Mouse (Mus musculus) adrenal gland, postnatal 4 days (tissue): ENCODE measurements at regions not wholly inside any gene's neighbourhood (a gene's known extent, or its start where the extent isn't known, plus 50 kb on each side); places are given as distances from the start of the nearest gene placed in this dataset.

Experiments used
- DNase-seq, 2 experiments: peaks; one replicate each; pipeline ENCODE4 v3.0.0; 2021 to 2022; ENCODE audit warnings: low spot score in 2 of 2, mixed read lengths in 2 of 2

DNA sequence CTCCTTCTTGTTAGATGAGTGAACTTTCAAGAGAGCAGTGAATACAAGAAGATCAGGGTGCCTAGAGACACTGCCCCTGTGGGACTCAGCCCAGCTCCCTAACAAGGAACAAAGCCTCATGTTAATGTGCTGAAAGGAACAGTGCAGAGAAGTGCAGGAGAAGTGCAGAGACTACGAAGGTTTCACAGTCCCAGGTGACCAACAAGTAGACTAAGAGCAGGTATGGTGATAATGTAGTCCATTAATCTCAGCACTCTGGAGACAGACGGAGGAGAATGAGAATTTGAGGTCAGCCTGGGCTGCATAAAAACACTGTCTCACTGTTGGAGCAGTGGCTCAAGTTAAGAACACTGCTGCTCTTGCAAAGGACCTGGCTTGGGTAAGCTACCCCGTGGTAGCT lies 144.1 kb downstream of the Zfp36l1 start:
- no peak for DNase-seq

DNA sequence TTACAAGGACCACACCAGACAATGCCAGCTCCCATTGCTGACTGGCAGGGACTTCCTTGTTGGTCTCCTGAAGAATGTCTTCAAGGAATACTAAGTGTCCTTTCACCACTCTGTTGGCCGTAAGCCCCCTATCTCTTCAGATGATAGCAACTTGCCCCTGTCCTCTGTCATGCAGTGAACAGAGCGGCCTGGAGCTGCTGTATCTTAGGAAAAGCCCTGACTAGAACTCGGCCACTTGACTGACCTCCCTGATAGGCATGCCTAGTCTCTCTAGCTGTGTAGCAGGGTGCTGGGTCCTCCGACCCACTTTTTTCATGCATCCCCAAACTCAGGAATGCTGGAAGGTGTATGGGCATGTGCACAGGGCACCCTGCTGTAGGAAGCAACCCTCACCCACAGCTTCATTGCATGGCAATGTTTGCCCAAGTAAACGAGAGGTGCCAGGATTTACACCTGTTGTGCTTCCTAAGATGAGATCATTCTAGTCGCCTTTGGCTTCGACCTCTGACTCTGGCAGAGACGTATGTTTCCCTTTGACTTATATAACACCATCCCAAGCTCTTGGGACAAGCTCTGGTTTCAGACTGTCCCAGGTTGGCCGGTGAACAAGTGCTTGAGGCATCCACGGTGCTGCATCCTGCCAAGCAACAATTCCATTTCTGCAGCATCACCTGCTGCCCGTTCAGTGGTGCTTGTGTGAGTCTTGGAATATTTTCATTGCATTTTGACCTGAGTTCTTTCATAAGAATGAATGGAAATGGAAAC lies 145.1 kb downstream of the Zfp36l1 start:
- no peak for DNase-seq

DNA sequence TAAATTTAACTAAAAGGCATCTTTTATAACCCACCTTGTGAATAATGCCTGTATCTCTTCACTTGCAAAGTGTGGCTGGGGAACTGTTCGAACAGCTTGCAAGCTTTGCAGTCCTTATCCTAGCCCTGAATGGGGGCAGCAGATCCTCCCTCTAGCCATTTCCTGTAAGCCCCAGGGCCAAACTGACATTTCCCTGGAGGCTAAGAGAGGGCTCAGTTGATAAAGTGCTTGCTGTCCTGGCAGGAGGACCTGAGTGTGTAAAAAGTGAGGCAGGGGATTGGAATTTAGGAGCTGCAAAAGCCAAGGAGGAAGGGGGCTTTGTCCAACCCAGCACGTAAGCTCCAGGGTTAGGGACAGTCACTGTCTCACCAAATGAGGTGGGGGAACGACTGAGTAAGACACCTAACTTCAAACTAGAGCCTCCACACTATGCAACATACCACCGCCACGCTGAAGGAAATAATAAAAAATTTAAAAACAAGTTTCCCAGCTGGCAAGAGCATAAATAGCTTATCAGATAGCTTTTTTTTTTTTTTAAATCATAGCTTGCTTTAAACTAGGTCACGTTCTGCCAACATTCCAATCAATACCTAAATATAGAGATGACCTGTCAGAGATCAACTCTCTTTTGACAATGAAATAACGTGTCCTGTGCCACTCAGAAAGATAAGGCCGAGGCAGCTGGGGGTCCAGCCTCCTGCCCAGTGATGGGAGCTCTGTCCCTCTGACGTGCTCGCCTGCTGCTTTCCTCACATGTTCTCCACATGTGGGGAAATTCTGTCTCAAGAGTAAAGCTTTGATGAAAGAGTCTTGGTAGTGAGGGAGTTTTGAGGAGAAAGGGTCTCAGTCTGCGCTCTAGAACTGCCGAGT lies 146.0 kb downstream of the Zfp36l1 start:
- no peak for DNase-seq

DNA sequence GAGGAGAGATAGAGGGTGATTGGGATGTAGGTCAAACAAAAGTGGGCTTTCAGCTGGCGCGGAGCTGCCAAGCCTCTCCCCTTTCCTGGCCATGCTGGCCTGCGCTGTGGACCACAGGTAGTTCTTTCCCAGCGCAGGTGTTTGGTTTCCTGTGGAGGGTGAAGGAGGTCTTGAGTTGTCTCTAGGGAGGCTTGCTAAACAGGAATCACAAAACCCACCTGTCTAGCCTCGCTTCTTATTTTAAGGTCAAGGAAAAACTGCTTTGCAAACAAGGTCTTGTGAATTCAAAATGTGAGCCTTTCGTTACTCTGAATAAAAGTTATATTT lies 146.6 kb downstream of the Zfp36l1 start:
- DNase-seq, result no peak

DNA sequence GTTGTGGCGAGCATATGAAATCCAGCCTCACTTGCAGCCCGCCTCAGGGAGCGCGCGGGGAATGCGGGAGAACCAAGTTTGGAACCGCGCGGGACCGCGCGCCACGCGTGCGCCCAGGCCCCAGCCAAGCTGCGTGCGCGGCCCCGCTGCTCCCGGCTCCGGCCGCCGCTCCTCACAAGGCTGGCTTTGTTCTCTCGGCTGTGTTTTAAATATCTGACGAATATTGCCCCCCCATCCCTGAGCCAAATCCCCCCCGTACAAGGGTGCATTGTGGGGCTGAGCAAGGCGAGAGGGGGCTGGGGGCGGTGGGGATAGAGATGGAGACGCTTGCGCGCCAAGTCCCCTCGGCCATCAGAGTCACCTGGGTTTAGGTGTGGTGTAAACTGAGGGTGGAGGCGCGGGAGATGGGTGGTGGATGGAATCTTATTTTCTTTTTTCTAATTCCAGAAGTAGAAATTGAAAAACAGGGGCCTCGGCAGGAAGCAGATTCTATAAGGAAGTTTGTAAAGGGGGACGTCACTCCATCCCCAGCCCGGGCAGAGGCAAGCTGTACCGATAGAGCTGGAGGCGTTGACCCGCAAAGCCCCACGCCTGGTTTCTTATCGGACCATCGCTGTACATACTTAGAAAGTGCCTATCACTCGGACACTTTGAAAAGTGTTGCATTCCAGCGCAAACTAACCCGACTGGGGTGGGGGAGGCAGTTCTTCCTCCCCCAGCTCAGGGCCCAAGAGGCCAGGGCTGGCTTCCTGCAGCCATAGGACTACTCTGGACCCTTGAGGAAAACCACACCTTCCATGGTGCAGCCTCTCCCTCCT lies 147.1 kb downstream of the Zfp36l1 start:
- DNase-seq, result no peak

DNA sequence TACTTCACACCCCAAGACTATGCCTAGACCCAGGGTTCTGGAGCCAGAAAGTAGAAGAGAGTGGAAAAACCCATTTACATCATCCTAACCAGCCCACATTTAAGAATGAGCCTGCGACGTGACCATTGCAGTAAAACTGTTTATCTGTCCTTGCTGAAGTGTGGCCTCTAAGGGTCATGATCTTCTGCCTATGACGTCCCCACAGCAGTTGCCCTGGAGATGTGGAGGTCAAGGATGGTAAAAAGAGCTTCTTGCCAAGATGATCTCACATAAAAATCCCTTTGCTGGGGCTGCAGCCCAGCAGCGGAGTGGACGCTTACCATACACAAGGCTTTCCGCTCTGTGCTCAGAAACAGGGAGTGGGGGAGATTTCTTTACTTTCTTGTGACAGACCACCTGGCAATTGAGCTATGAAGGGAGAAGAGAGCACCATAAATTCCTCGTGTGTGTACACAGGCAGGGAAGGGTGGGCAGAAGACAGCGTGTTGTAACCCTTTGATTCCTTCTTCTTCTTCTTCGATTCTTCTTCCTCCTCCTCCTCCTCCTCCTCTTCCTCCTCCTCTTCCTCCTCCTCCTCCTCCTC lies 149.3 kb downstream of the Zfp36l1 start:
- no peak for DNase-seq

DNA sequence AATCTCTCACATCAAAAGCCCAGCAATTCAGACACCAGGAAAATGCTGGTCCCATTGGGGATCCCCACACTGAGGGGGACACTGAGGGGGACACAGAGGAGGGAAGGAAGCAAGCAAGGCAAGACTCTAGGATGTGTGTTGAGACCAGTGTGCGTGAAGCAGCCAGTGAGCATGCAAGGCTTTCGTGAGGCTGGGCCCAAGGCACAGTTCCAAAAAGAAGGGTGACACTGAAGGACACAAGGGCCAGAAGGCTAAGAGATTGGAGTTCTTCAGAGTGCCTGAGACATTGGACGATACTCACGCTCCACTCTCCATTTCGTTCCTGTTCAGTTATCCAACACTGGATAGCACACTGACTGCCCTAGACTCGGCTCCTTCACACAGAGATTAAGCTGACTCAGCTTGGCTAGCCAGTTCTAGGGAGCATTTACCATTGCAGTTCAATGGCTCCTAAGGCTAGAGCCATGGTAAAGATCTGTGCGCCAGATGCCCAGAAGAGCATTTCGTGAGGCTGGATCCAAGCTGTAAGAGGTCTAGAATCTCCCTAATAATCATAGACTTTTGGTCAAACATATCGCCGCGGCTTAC lies 150.1 kb downstream of the Zfp36l1 start:
- no peak for DNase-seq

DNA sequence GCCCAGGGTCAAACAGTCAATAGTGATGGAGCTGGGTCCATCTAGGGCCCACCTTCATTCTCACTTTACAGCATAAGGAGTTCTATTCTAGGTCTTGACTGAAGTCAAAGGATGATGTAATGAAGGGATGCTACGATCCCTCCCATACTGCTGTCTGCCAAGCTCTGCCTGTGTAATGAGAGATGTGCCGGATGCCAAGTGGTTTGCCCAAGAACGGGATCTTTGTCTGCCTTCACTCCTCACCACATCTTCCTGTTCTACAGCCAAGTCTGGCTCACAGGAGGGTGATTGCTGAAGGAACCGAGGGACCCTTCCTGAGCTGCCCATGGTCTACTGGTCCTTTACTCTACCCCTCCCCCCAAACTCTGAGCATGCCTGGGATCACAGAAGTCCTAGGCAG lies 150.9 kb downstream of the Zfp36l1 start:
- DNase-seq, result no peak

DNA sequence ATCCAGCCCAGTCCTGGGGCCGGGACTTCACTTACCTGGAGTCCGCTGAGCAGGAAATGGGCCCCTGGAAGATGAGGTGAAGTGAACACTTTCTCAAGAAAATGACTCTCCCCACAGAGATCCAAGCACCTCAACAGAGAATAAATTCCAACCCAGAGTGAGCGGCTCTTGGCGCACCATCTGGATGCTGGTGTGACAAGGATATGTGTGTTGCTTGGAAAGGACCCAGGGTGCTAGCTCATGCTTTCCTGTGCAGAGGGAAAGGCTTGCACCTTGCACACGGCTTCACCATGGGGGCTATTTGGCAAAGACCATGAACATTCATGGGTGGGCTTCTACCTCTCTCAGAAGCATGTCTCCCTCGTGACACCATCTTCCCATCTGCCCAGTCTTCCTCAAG lies 151.7 kb downstream of the Zfp36l1 start:
- no peak for DNase-seq

DNA sequence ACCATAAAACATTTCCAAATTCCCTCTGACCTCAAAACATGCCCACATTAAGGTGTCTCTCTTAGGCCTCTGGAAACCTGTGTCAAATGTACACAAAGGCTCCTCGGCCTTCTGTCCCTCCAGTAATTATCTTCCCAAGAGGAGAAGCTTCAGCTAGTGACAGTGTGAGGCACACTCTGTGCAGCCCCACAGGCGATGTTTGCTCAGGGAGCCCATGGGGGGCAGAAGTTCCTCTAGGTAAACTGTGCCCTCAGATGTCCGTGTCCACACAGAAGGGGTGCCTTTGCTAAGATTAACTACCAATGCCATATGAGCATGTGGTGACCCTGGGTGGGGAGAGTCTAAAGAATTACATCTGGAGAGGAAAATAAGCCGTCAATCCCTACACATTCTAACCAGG lies 152.4 kb downstream of the Zfp36l1 start:
- DNase-seq, result no peak

DNA sequence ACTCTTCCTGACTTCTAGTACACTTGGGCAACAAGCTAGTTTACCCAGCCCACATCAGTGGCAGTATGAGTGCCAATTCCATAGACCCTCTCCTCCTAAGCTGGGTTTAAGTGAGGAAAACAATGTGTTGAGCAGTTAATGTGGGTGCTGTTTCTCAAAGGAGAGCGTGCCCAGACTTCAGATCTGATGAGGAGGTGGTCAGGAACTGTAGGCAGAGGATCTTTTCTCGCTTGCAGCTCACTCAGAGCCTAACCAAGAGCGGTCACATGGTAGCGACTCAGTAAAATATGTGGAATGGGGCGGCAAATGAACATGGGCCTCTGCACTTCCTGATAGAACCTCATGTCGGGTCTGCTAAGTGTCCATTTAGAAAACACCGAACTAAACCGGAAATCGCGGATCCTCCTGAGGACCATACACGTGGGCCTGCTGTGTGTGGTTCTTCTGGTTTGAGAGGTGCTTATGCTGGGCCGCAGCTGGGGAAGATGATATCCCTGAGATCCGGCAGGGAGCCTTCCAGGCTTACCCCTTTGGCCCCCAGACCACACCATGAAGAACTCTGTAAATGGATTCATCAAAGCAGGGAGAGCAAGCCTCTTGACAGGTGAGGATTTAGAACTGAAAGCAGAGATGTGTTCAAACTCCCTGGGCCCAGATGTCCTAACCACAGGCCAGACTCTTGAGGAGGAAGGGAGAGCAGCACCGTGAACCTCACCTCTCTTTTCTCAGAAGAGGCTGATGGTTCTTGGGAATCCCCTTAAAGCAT lies 153.1 kb downstream of the Zfp36l1 start:
- no peak for DNase-seq

DNA sequence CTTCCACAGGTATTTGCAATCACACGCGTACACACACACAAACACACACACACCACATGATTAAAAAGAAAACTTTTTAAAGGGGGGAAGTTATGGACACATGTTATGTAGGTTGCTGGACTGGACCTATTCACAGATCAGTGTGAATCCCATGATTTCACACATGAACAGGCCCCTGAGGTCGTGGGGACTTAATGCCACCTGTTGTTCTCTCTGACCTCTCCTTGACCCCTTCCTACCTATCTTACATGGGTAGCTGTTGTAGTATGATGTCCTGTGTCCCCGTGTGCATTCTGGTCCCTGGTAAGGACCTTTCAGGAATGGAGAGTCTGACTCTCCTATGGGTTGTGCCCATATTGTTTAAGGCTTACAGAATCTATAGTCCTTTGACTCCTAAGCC lies 155.6 kb downstream of the Zfp36l1 start:
- DNase-seq, result no peak

DNA sequence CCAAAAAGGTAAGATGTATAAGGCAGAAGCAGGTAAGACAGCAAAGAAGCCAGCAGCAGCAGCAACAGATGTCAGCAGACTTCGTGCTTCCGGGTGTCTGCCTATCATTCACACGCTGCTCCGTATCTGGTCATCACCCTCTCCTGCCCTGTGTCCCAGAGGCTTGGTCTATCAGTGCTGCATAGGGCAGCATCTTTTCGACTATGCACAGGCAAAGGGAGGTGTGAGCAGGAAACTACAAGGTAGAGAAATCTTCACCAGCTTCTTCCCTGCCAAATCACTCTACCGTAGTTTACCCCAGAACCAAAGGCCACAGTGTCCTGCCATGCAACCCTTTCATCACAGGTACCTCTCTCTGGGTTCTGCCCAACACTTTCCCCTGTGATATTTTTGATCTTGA lies 156.5 kb downstream of the Zfp36l1 start:
- DNase-seq, result no peak

DNA sequence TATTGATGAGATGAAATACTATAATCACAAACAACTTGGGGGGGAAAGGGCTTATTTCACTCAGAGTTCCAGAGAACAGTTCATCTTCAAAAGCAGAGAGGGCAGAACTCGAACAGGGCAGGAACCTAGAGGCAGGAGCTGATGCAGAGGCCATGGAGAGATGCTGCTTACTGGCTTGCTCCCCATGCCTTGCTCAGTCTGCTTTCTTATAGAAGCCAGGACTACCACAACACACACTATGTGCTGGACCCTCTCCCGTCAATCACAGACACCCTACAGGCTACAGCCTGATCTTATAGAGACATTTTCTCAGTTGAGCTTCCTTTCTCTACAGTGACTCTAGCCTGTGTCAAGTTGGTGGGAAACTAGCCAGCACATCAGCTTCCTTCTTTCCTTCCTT lies 157.3 kb downstream of the Zfp36l1 start:
- DNase-seq, result no peak

DNA sequence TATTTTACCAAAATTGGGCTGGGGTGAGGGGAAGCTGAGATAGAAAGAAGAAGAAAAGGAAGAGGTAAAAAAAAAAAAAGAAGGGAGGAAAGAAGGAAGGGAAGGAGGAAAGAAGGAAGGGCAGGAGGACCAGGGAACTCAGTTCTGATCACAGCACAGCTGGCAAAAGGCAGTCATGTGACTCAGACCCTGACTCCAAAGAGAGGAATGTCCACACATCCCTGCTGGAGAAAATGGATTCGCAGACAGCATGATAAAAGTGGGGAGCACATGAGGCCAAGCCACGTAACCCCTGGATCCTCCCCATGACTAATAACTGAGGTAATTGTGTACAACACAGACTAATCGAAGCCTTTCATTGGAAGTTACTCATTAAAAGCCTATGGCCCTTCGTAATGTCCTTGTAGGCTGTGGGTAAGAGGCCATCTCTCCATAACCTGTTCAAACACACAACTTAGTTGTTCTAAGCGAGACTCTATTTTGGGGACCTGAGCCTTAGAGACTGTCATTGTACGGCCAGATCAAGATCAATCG lies 162.2 kb downstream of the Zfp36l1 start:
- DNase-seq, result no peak

DNA sequence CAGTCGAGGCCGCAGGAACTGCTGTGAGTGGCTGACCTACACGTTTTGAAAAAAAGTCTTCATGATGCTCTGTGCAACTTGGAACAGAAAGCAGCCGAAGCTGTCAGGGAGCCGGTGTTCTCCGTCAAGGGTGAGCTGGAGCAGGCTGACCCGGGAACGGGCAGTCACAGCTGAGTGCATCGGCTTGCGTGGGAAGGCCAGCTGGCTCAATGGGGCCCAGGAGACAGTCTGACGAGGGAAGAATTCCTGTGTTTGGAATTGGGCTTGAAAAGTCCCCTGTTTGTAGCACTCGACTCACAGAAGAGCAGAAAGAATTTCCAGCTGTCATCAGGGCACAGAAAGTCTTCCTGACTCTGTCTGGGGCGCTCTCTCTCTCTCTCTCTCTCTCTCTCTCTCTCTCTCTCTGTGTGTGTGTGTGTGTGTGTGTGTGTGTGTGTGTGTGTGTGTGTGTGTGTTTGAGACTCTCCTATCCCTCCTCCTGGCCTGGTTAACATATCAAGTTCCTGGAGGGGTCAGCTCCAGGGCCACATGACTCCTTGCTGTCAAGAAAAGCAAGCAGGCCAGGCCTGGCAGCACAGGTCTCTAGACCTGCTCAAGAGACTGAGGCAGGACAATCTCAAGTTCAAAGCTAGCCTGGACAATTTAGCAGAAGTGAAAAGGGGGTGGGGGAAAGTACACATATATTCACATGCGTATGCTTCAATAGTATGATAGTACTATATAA lies 163.6 kb downstream of the Zfp36l1 start:
- no peak for DNase-seq

DNA sequence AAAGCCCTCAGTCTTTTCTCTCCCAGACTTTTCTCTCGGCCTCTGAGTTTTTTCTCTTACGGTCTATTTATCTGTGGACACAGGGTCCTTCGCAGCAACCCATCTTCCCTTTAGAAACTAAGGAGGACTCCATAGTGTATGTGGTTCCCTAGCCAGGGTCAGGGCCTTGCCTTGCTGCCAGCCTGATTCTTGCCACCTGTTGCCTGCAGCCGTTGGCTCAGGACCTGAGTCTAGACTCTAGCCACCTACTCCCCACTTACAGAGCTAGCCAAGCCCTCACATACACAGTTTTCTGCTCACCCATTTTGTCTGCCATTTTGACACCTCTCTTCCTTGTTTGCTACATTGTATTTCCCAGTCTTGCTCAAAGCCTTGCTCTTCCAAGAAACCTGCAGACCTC lies 165.2 kb downstream of the Zfp36l1 start:
- DNase-seq, result no peak

DNA sequence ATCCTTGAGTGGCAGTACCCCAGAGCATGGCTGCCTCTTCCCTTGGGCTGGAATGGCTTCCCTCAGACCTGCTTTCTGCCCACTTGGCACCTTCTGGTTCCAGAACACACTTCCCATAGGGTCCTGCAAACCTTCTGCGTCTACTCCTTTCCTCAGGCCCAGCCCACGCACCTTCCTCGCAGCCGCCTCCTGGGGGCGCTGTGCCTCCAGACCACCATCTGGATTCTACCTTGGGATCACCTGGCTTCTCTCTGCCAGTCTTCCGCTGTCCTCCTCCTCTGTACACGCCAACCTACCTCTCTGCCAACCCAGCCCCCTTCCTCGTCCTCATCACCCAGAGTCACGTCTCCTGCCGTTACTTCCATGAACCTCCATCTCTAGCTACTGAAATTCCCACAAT lies 166.0 kb downstream of the Zfp36l1 start:
- DNase-seq, result no peak

DNA sequence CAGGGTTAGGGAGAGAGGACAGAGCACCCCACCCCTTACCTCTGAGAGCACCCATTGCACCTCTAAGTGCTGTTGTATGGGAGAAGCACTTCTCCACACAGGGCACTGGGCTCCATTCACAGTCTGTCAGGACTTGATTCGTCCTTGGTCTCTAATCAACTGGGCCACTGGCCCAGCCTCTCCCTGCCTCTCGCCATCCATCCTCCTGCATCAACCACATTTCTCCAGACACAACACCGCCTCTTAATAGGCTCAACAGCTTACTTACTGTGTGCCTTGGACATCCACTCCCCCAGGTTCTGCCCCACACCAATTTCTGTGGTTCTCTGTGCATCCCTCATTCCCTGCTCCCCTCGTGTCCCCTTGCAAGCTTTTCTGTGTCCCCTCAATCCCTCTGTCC lies 166.9 kb downstream of the Zfp36l1 start:
- no peak for DNase-seq
